Mouse (Mus musculus) urinary bladder, postnatal 25 days (tissue): ENCODE data around the gene Adamtsl2.

Experiments
- DNase-seq: peaks from one replicate; pipeline ENCODE4 v3.0.0; 2022; ENCODE audit warnings: low spot score

Gene Adamtsl2

GRCm38 (mm10) chr2:27119766-27120165, 40.6 kb downstream of the Adamtsl2 start:
- DNase-seq = no peak

GRCm38 (mm10) chr2:27120241-27120641, 41.1 kb downstream of the Adamtsl2 start:
- DNase-seq = peak; percentile 31

GRCm38 (mm10) chr2:27121626-27122355, 42.6 kb downstream of the Adamtsl2 start:
- no peak for DNase-seq

- DNase-seq = no peak
Observed at GRCm38 (mm10) chr2:27122578-27122977, 43.4 kb downstream of the Adamtsl2 start.

- DNase-seq = no peak
Observed at GRCm38 (mm10) chr2:27123121-27123520, 43.9 kb downstream of the Adamtsl2 start.

GRCm38 (mm10) chr2:27125979-27126378, 46.8 kb downstream of the Adamtsl2 start:
- peak; percentile 69 for DNase-seq

- no peak for DNase-seq
Observed at GRCm38 (mm10) chr2:27126496-27126895, 47.3 kb downstream of the Adamtsl2 start.

- DNase-seq = no peak
Observed at GRCm38 (mm10) chr2:27128990-27129389, 49.8 kb downstream of the Adamtsl2 start.

GRCm38 (mm10) chr2:27135935-27136334, 56.8 kb downstream of the Adamtsl2 start:
- no peak for DNase-seq

- no peak for DNase-seq
Observed at GRCm38 (mm10) chr2:27136336-27136735, 57.2 kb downstream of the Adamtsl2 start.

- DNase-seq = no peak
Observed at GRCm38 (mm10) chr2:27136789-27137188, 57.6 kb downstream of the Adamtsl2 start.

- no peak for DNase-seq
Observed at GRCm38 (mm10) chr2:27138356-27138755, 59.2 kb downstream of the Adamtsl2 start.

- no peak for DNase-seq
Observed at GRCm38 (mm10) chr2:27141950-27142693, 62.9 kb downstream of the Adamtsl2 start, which contains the start of gene Fam163b. Gene Fam163b (minus strand): TSS chr2:27142491.

GRCm38 (mm10) chr2:27144957-27145356, 65.8 kb downstream of the Adamtsl2 start:
- DNase-seq = no peak

- no peak for DNase-seq
Observed at GRCm38 (mm10) chr2:27146840-27147239, 67.7 kb downstream of the Adamtsl2 start.

GRCm38 (mm10) chr2:27149457-27149856, 70.3 kb downstream of the Adamtsl2 start:
- no peak for DNase-seq

GRCm38 (mm10) chr2:27154466-27155185, 75.4 kb downstream of the Adamtsl2 start:
- DNase-seq = no peak

- no peak for DNase-seq
Observed at GRCm38 (mm10) chr2:27156596-27156995, 77.4 kb downstream of the Adamtsl2 start.
